Mouse (Mus musculus) liver, embryonic 14.5 days (tissue): ENCODE measurements at regions not wholly inside any gene's neighbourhood (a gene's known extent, or its start where the extent isn't known, plus 50 kb on each side); places are given as distances from the start of the nearest gene placed in this dataset.

Experiments
- CTCF ChIP-seq: IDR thresholded peaks from 2 replicates; pipeline ENCODE4 v1.5.1; 2016; ENCODE audit warnings: antibody characterized with exemption, low read depth, control low read depth
- EP300 ChIP-seq: IDR thresholded peaks from 2 replicates; pipeline ENCODE4 v1.6.1; 2016; ENCODE audit warnings: antibody characterized with exemption, low read depth

GRCm38 (mm10) chr19:36224518-36224917, 104.6 kb upstream of the Ankrd1 start:
- TF ChIP-seq CTCF = no peak
- no peak for TF ChIP-seq EP300
